Comparison of ENCODE assay signal across 18 mouse cellular contexts in genomic region chr6:117210086-117210485, GRCm38 (mm10). TPM values are rescaled to one million over a fixed set of nuclear protein-coding genes. Genes with fewer than 3 reads are reported as not detected.
DNase-seq lines count a peak whose midpoint lies in the region; ATAC-seq and TF ChIP-seq lines count a peak whose summit lies in the region.
"Had no signal": no experiment of that assay in that cellular context is flagged by ENCODE, and none has a peak within 500 bp of the region (broad histone marks: within the 10 kb centered on the region; RNA-seq: fewer than 3 reads in every experiment).

No protein-coding gene starts in this region.

- no peak overlapping the region for H3K4me3 ChIP-seq in heart, embryonic 11.5 days (ENCODE audit: low read depth, low read length)
- no peak overlapping the region for H3K4me3 ChIP-seq in heart, embryonic 15.5 days
- no peak overlapping the region for H3K4me3 ChIP-seq in heart, adult 2 months
- H3K4me3 ChIP-seq in intestine, embryonic 16.5 days (ENCODE audit: low read length) = no peak overlapping the region
- H3K4me3 ChIP-seq in hindbrain, embryonic 12.5 days = no peak overlapping the region
- H3K4me3 ChIP-seq: embryonic facial prominence, embryonic 13.5 days; forebrain, embryonic 12.5 days had no signal

- ATAC-seq in heart, embryonic 11.5 days (replicated peaks; ENCODE audit: insufficient number of reproducible peaks, low FRiP score, low TSS enrichment) = peak; percentile 61
- ATAC-seq in heart, embryonic 15.5 days (replicated peaks; ENCODE audit: insufficient number of reproducible peaks, insufficient read depth, low FRiP score, low read depth) = peak; percentile 69; the same call in 1 of the 2 replicates
- ATAC-seq in intestine, embryonic 16.5 days = peak; percentile 77
- ATAC-seq in hindbrain, embryonic 12.5 days (ENCODE audit: low FRiP score) = no peak

- TF ChIP-seq EP300 in heart, adult 2 months (IDR thresholded peaks at IDR 0.05; ENCODE audit: insufficient read depth, low read depth, low read length) = no peak

- no peaks in the 10 kb centered on the region for H3K36me3 ChIP-seq in heart, embryonic 11.5 days (ENCODE audit: control insufficient read depth, insufficient read depth, low read length)
- H3K36me3 ChIP-seq in heart, embryonic 15.5 days = no peaks in the 10 kb centered on the region
- H3K36me3 ChIP-seq in heart, adult 2 months (ENCODE audit: control insufficient read depth, insufficient read depth, low read length) = no peaks in the 10 kb centered on the region
- H3K36me3 ChIP-seq in intestine, embryonic 16.5 days (ENCODE audit: control insufficient read depth, insufficient read depth, low read length) = no peaks in the 10 kb centered on the region
- no peaks in the 10 kb centered on the region for H3K36me3 ChIP-seq in hindbrain, embryonic 12.5 days
- H3K36me3 ChIP-seq: embryonic facial prominence, embryonic 13.5 days; forebrain, embryonic 12.5 days had no signal

- H3K27ac ChIP-seq in heart, embryonic 11.5 days (ENCODE audit: low read depth, low read length) = 0 out of 2 replicates have a peak overlapping the region, but pooled peaks have one; percentile 54
- peak overlapping the region; percentile 35 for H3K27ac ChIP-seq in heart, embryonic 15.5 days
- no peak overlapping the region for H3K27ac ChIP-seq in heart, adult 2 months
- H3K27ac ChIP-seq in intestine, embryonic 16.5 days (ENCODE audit: low read length) = no peak overlapping the region
- no peak overlapping the region for H3K27ac ChIP-seq in hindbrain, embryonic 12.5 days
- H3K27ac ChIP-seq: embryonic facial prominence, embryonic 13.5 days; forebrain, embryonic 12.5 days; hindbrain, embryonic 14.5 days had no signal

- H3K79me2 ChIP-seq in heart, adult 2 months (replicated peaks; ENCODE audit: control insufficient read depth, insufficient read depth, low read length) = no peaks in the 10 kb centered on the region

- intact Hi-C loops in heart, adult 2 months (cut with DNase I) = no loop called here

- peaks cover 5% of the 10 kb centered on the region; the same call in 1 of the 2 replicates for H3K4me1 ChIP-seq in heart, embryonic 11.5 days (ENCODE audit: control insufficient read depth, insufficient read depth, low read length)
- peaks cover 15% of the 10 kb centered on the region for H3K4me1 ChIP-seq in heart, embryonic 15.5 days (replicated peaks)
- no peaks in the 10 kb centered on the region for H3K4me1 ChIP-seq in heart, adult 2 months (ENCODE audit: control insufficient read depth, insufficient read depth, low read length)
- peaks cover 4% of the 10 kb centered on the region; the same call in 1 of the 2 replicates for H3K4me1 ChIP-seq in intestine, embryonic 16.5 days (ENCODE audit: control insufficient read depth, insufficient read depth, low read length)
- H3K4me1 ChIP-seq in hindbrain, embryonic 12.5 days = no peaks in the 10 kb centered on the region
- H3K4me1 ChIP-seq: embryonic facial prominence, embryonic 13.5 days; forebrain, embryonic 12.5 days had no signal

- peaks cover 4% of the 10 kb centered on the region; the same call in 1 of the 2 replicates for H3K27me3 ChIP-seq in heart, embryonic 11.5 days (ENCODE audit: control insufficient read depth, insufficient read depth, low read length)
- no peaks in the 10 kb centered on the region for H3K27me3 ChIP-seq in heart, embryonic 15.5 days
- no peaks in the 10 kb centered on the region; the same call in 1 of the 2 replicates for H3K27me3 ChIP-seq in heart, adult 2 months (ENCODE audit: control insufficient read depth, insufficient read depth, low read length)
- H3K27me3 ChIP-seq in intestine, embryonic 16.5 days (replicated peaks; ENCODE audit: control insufficient read depth, insufficient read depth, low read length) = no peaks in the 10 kb centered on the region
- H3K27me3 ChIP-seq in hindbrain, embryonic 12.5 days = no peaks in the 10 kb centered on the region
- H3K27me3 ChIP-seq: forebrain, embryonic 12.5 days had no signal

- WGBS in heart, embryonic 11.5 days (ENCODE audit: insufficient replicate concordance) = 16% methylated on average over 6 of the region's 6 CpGs
- 8% methylated on average over 6 of the region's 6 CpGs for WGBS in heart, embryonic 15.5 days
- 41% methylated on average over 6 of the region's 6 CpGs for WGBS in heart, adult 2 months
- 22% methylated on average over 6 of the region's 6 CpGs for WGBS in intestine, embryonic 16.5 days
- 76% methylated on average over 6 of the region's 6 CpGs for WGBS in hindbrain, embryonic 12.5 days

- TF ChIP-seq CTCF in heart, adult 2 months (IDR thresholded peaks at IDR 0.05) = no peak

- no peak for TF ChIP-seq POLR2A in heart, adult 2 months (IDR thresholded peaks at IDR 0.05; ENCODE audit: insufficient read depth, low read depth, low read length)

- H3K4me2 ChIP-seq in heart, embryonic 11.5 days = peak overlapping the region; percentile 12; the same call in 1 of the 2 replicates
- H3K4me2 ChIP-seq in heart, embryonic 15.5 days = no peak overlapping the region
- no peak overlapping the region for H3K4me2 ChIP-seq in intestine, embryonic 16.5 days (ENCODE audit: low read depth, low read length)
- no peak overlapping the region for H3K4me2 ChIP-seq in hindbrain, embryonic 12.5 days (replicated peaks)
- H3K4me2 ChIP-seq: embryonic facial prominence, embryonic 13.5 days; forebrain, embryonic 12.5 days; hindbrain, embryonic 14.5 days had no signal

- no peak overlapping the region for H3K9ac ChIP-seq in heart, embryonic 11.5 days (ENCODE audit: low read depth, low read length)
- H3K9ac ChIP-seq in heart, embryonic 15.5 days = no peak overlapping the region
- H3K9ac ChIP-seq in heart, adult 2 months (ENCODE audit: low read depth, low read length) = no peak overlapping the region
- no peak overlapping the region for H3K9ac ChIP-seq in intestine, embryonic 16.5 days (ENCODE audit: low read depth, low read length)
- H3K9ac ChIP-seq in hindbrain, embryonic 12.5 days = no peak overlapping the region
- H3K9ac ChIP-seq: embryonic facial prominence, embryonic 13.5 days; forebrain, embryonic 12.5 days; hindbrain, embryonic 14.5 days had no signal

- H3K9me3 ChIP-seq in heart, embryonic 11.5 days (replicated peaks; ENCODE audit: control insufficient read depth, low read length) = no peaks in the 10 kb centered on the region
- H3K9me3 ChIP-seq in heart, embryonic 15.5 days (replicated peaks) = no peaks in the 10 kb centered on the region
- no peaks in the 10 kb centered on the region for H3K9me3 ChIP-seq in intestine, embryonic 16.5 days (ENCODE audit: control insufficient read depth, low read length)
- no peaks in the 10 kb centered on the region for H3K9me3 ChIP-seq in hindbrain, embryonic 12.5 days (replicated peaks)
- H3K9me3 ChIP-seq: embryonic facial prominence, embryonic 13.5 days; forebrain, embryonic 12.5 days had no signal

- DNase-seq in heart, adult 8-10 months (ENCODE audit: low spot score) = no peak
- no peak for DNase-seq in heart, adult 2 months
- peak; percentile 21 for DNase-seq in heart, postnatal 4 days
- DNase-seq in urinary bladder, adult 2 months (ENCODE audit: low spot score) = no peak
- DNase-seq: adrenal gland, adult 2 months; adrenal gland, postnatal 25 days; cerebellum, adult 18-20 months; cerebellum, adult 9-11 months; cerebellum, postnatal 36 days; gastrocnemius, postnatal 10 days; kidney, adult 18-20 months had no signal

RNA-seq across cellular contexts. Expression of gene Cxcl12, which starts 41.8 kb away (rescaled TPM):
- polyA plus RNA-seq in heart, embryonic 11.5 days (2014; fragmentation: Nextera tagmentation; extraction: Ambion mirVana) = 157 and 167 TPM in 2 replicates
- total RNA-seq in heart, adult 8-10 months (2022) = 100 to 1,000 TPM in 3 of 4 experiments, 10 to 100 TPM in 1; 98.2 to 127 (median 109) TPM
- 128 and 180 TPM in 2 replicates for polyA plus RNA-seq in heart, embryonic 15.5 days (2015; fragmentation: Nextera tagmentation; extraction: Ambion mirVana)
- total RNA-seq in heart, adult 2 months (2021) = 100 to 1,000 TPM in 1 of 2 experiments, 10 to 100 TPM in 1; 97.9 to 116 TPM
- 101 and 166 TPM in 2 replicates for polyA plus RNA-seq in heart, adult 2 months (2012; rRNA removed)
- total RNA-seq in heart, postnatal 4 days (2021) = 10 to 100 TPM; 76.3 to 93.2 TPM
- 116 and 120 TPM in 2 replicates for polyA plus RNA-seq in intestine, embryonic 16.5 days (2015; fragmentation: Nextera tagmentation; extraction: Ambion mirVana)
- 250 and 339 TPM in 2 replicates for polyA plus RNA-seq in urinary bladder, adult 2 months (2012; rRNA removed)
- polyA plus RNA-seq in hindbrain, embryonic 12.5 days (2016; fragmentation: Nextera tagmentation; extraction: Ambion mirVana) = 79.3 and 91.9 TPM in 2 replicates

Comparison
In these comparisons a context has a peak if more than half of its experiments do, and no peak if none do; other contexts are left out.
1. H3K27ac ChIP-seq: peak in heart, embryonic 11.5 days (single experiment) and heart, embryonic 15.5 days (single experiment); none in heart, adult 2 months (single experiment), intestine, embryonic 16.5 days (single experiment) and hindbrain, embryonic 12.5 days (single experiment).